ENCODE assay signal across 8 mouse cellular contexts in the genomic region with DNA sequence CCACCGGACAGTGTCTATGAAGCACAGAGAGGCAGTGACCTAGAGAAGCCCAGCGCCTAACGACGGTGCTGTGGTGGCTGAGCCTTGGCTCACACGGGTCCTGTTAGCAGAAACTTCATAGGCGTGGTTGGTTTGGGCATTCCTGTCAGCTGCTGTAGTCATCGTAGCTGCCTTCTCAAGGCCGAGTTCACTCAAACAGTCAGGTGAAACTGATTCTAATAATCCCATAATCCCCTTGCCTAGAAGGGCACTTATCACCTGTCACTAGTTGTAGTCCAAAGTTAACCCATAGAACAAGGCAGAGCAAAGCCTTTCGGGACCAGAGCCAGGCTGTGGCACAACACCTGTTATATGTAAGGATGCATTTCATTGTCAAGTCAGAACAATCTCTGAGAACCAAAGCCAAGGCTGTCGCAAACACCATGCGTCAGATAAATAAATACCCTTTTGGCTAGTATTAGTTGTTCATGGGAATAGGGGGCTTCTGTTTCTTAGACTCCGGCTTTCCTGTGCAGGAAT.
"Had no signal": no experiment of that assay in that cellular context is flagged by ENCODE, and none has a peak within 500 bp of the region (broad histone marks: within the 10 kb centered on the region; RNA-seq: fewer than 3 reads in every experiment).

No protein-coding gene starts in this region.

- H3K9ac ChIP-seq: liver, embryonic 13.5 days; midbrain, embryonic 12.5 days; neural tube, embryonic 12.5 days; neural tube, embryonic 15.5 days had no signal

- H3K36me3 ChIP-seq: liver, embryonic 13.5 days; midbrain, embryonic 12.5 days; neural tube, embryonic 12.5 days; neural tube, embryonic 15.5 days had no signal

- ATAC-seq: midbrain, embryonic 16.5 days had no signal

- H3K4me2 ChIP-seq: liver, embryonic 13.5 days; midbrain, embryonic 12.5 days; neural tube, embryonic 12.5 days; neural tube, embryonic 15.5 days had no signal

- H3K27ac ChIP-seq: kidney, postnatal 0 days; left cerebral cortex, adult 2 months; liver, embryonic 13.5 days; neural tube, embryonic 12.5 days; neural tube, embryonic 15.5 days had no signal

- DNase-seq: right cerebral cortex, postnatal 25 days had no signal

- H3K27me3 ChIP-seq: liver, embryonic 13.5 days; midbrain, embryonic 12.5 days; neural tube, embryonic 12.5 days had no signal

- H3K9me3 ChIP-seq: liver, embryonic 13.5 days; midbrain, embryonic 12.5 days; neural tube, embryonic 12.5 days; neural tube, embryonic 15.5 days had no signal

- H3K4me3 ChIP-seq: left cerebral cortex, adult 2 months; liver, embryonic 13.5 days; midbrain, embryonic 12.5 days; neural tube, embryonic 12.5 days; neural tube, embryonic 15.5 days had no signal
